Mouse (Mus musculus): ENCODE measurements around the gene Iscu. TPM values are rescaled to one million over a fixed set of nuclear protein-coding genes. Genes with fewer than 3 reads are reported as not detected.
"Not testable (repeated sequence)": the region's sequence is repeated elsewhere in the genome, so short reads cannot be mapped to it uniquely, and the experiment has no call there.

Gene Iscu
- total RNA-seq, 2 experiments from 2014 or later = 122 to 123 TPM

GRCm38 (mm10) chr5:113751521-113752157 lies 20.9 kb upstream of the Iscu start:
- no peak for DNase-seq
- intact Hi-C loops (cut with DNase I) = no loop called here

- no peak for DNase-seq
- intact Hi-C loops (cut with DNase I) = no loop called here
These were observed 17.1 kb upstream of the Iscu start for GRCm38 (mm10) chr5:113755347-113756030.

- no peak for DNase-seq
- intact Hi-C loops (cut with DNase I) = no loop called here
These were observed 11.0 kb upstream of the Iscu start for GRCm38 (mm10) chr5:113761585-113761984.

- intact Hi-C loops (cut with DNase I) = no loop called here
- no peak for DNase-seq
These were observed 8.1 kb upstream of the Iscu start for GRCm38 (mm10) chr5:113764426-113764825.

GRCm38 (mm10) chr5:113765641-113766526 lies 6.7 kb upstream of the Iscu start:
- no peak for DNase-seq
- intact Hi-C loops (cut with DNase I) = no loop called here

GRCm38 (mm10) chr5:113768806-113769205 lies 3.7 kb upstream of the Iscu start:
- intact Hi-C loops (cut with DNase I) = no loop called here
- no peak for DNase-seq

GRCm38 (mm10) chr5:113771213-113772162 lies 1.1 kb upstream of the Iscu start:
- peak; percentile 90 to 91 for DNase-seq
- intact Hi-C loops (cut with DNase I) = loop anchor here (2.0 to 5.0 kb wide), 3 partner anchors 73 to 183 kb away; no protein-coding TSS in a partner anchor

GRCm38 (mm10) chr5:113772905-113773519 lies 464 bp downstream of the Iscu start:
- peak in 1 of 2 experiments; percentile 12 for DNase-seq
- intact Hi-C loops (cut with DNase I) = loop anchor here (1.0 to 5.0 kb wide), 4 partner anchors 42 to 182 kb away; no protein-coding TSS in a partner anchor

- peak; percentile 91 to 93 for DNase-seq
- intact Hi-C loops (cut with DNase I) = loop anchor here (1.0 to 5.0 kb wide), 4 partner anchors 42 to 181 kb away; no protein-coding TSS in a partner anchor
These were observed 1.1 kb downstream of the Iscu start for GRCm38 (mm10) chr5:113773664-113774063.

- intact Hi-C loops (cut with DNase I) = no loop called here
- no peak for DNase-seq
These were observed 3.0 kb downstream of the Iscu start for GRCm38 (mm10) chr5:113775585-113775984.

- DNase-seq = no peak
- intact Hi-C loops (cut with DNase I) = no loop called here
These were observed 3.8 kb downstream of the Iscu start for GRCm38 (mm10) chr5:113776128-113776895.

- no peak for DNase-seq
- intact Hi-C loops (cut with DNase I) = no loop called here
These were observed 4.3 kb downstream of the Iscu start for GRCm38 (mm10) chr5:113776896-113777226.

- DNase-seq; intact Hi-C loops (cut with DNase I): not testable (repeated sequence)
These were observed 5.2 kb downstream of the Iscu start for GRCm38 (mm10) chr5:113777728-113778127.

- intact Hi-C loops (cut with DNase I) = no loop called here
- DNase-seq = no peak
These were observed 7.0 kb downstream of the Iscu start for GRCm38 (mm10) chr5:113779569-113779968.

- intact Hi-C loops (cut with DNase I) = no loop called here
- no peak for DNase-seq
These were observed 7.7 kb downstream of the Iscu start for GRCm38 (mm10) chr5:113780082-113780752.

- no peak for DNase-seq
- intact Hi-C loops (cut with DNase I) = no loop called here
These were observed 8.2 kb downstream of the Iscu start for GRCm38 (mm10) chr5:113780763-113781162.

- no peak for DNase-seq
- intact Hi-C loops (cut with DNase I) = no loop called here
These were observed 8.7 kb downstream of the Iscu start for GRCm38 (mm10) chr5:113781254-113781653.

- intact Hi-C loops (cut with DNase I) = no loop called here
- DNase-seq = no peak
These were observed 9.3 kb downstream of the Iscu start for GRCm38 (mm10) chr5:113781875-113782274.
